Mouse (Mus musculus) fibroblast of lung, adult 2 months (primary cell): ENCODE results near the gene Kcnj12.

Source experiments
- DNase-seq: peaks from one replicate; pipeline ENCODE4 v3.0.0-alpha.2; 2011; ENCODE audit warnings: low read depth

Kcnj12 gene

DNA sequence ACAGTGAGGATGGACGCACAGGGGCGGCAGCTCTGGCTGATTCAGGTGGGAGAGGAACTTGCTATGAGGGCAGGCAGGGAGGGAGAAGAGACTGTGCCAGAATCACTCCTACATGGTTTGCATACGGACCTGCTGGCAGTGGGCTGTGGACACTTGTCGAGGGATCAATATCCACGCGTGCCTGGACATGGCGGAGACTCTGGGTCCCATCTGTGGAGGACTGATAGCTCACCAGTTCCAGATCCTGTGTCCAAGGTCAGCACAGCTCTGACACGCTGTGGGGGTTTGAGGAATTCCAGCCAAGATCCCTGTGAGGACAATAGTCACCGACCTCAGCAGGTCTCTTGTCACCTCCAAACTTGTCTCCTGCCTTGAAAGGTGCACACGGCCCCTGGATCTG lies 87.7 kb downstream of the Kcnj12 start:
- DNase-seq: no peak

- DNase-seq: no peak
These were observed 88.6 kb downstream of the Kcnj12 start for GRCm38 (mm10) chr11:61110928-61111327.

DNA sequence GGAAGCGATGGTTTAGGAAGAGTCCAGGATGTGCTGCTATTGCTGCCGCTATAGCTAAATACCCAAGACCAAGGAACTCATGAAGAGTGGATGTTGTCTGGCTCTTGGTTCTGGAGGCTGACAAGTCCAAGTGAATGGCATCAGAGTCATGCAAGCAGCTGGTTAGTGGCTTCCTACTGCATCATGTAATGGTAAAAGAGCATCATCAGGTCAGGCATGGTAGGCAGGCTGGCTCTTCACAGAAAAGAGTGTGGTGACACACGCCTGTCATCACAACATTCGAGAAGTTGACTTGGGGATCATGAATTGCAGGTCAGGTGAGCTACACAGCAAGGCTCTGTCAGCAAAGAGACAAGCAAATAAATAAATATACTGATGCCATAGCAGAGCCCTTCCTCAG lies 89.1 kb downstream of the Kcnj12 start:
- DNase-seq: no peak

DNA sequence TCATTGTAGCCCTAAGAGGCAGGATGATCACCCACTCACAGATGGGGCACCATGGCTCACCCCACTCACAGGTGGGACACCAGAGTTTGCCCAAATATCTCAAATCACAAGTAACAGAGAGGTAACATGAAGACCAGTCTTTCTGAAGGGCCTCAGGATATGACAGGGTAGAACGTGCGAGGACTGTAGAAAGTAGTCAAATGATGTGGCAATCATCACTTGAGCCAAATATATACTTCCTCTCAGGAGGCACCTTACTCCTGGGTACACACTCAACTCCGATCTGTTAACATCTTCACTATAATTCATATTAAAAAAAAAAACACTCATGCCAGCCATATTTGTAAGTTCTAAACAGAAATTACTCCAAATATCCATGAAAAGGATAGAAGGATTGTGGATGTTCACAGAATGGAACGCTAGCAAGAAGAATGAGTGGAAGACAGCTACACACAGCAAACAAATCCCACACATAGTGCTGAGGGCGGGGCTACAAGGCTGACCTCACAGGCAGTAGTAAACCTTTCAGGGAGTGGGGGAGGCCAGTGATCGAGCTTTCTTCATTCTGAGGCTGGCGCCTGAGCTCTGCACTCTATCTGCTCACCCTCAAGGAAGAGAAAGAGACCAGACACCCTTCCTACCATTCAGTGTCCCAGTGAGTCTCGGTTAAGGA lies 90.1 kb downstream of the Kcnj12 start:
- DNase-seq: no peak

DNA sequence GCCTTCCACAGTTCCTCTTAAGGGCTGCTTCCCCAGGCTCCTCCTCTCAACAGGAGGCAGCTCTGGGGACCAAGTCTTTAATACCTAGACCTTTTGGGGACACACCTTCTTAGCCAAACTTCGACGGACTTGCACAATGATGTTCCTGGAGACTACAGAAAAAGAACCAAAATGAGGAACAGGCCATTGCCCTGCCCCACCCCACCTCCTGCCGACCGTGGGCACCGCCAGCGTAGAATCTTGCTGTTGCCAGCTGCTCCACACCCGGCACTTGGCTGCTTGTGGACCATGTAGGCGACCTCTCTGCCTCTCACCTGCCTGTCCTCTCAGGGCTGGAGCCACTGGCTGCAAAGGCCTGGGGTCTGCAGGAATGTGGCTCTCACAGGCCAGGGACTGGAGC lies 93.9 kb downstream of the Kcnj12 start:
- DNase-seq: no peak

- DNase-seq: peak; percentile 48
These were observed 97.7 kb downstream of the Kcnj12 start for GRCm38 (mm10) chr11:61119996-61120583.
